Mouse (Mus musculus) heart, embryonic 16.5 days (tissue): ENCODE measurements at regions not wholly inside any gene's neighbourhood (a gene's known extent, or its start where the extent isn't known, plus 50 kb on each side); places are given as distances from the start of the nearest gene placed in this dataset.

ENCODE experiments used
- ATAC-seq: fragments of 200-750 bp; cut with Nextera tagmentation; replicated peaks from 2 replicates; pipeline ENCODE4 v1.8.0; 2017; ENCODE audit warnings: moderate number of reproducible peaks; ENCODE audit not compliant: insufficient read depth, low FRiP score; ENCODE audit errors: extremely low read depth
- H3K27ac ChIP-seq: fragments of 300-500 bp; sonication (generic); 2 replicates; pipeline ENCODE4 v1.5.1; 2014; ENCODE audit warnings: mild to moderate bottlenecking, low read length, control low read depth, moderate library complexity
- H3K27me3 ChIP-seq: fragments of 300-500 bp; sonication (generic); 2 replicates; pipeline ENCODE4 v1.6.1; 2014; ENCODE audit warnings: low read length, mixed read lengths; ENCODE audit not compliant: control insufficient read depth, insufficient read depth
- H3K36me3 ChIP-seq: fragments of 300-500 bp; sonication (generic); 2 replicates; pipeline ENCODE4 v1.6.1; 2014; ENCODE audit not compliant: control insufficient read depth, insufficient read depth
- H3K4me1 ChIP-seq: fragments of 300-500 bp; sonication (generic); 2 replicates; pipeline ENCODE4 v1.6.1; 2014; ENCODE audit warnings: low read length, mixed read lengths; ENCODE audit not compliant: control insufficient read depth, insufficient read depth
- H3K4me2 ChIP-seq: fragments of 300-500 bp; sonication (generic); 2 replicates; pipeline ENCODE4 v1.6.1; 2014; ENCODE audit warnings: low read depth, mild to moderate bottlenecking, control low read depth, low read length
- H3K4me3 ChIP-seq: fragments of 300-500 bp; sonication (generic); 2 replicates; pipeline ENCODE4 v1.5.1; 2014; ENCODE audit warnings: mild to moderate bottlenecking, control low read depth, low read length
- H3K9ac ChIP-seq: fragments of 300-500 bp; sonication (generic); 2 replicates; pipeline ENCODE4 v1.6.1; 2014; ENCODE audit warnings: low read length, control low read depth
- H3K9me3 ChIP-seq: fragments of 300-500 bp; sonication (generic); replicated peaks from 2 replicates; pipeline ENCODE4 v1.6.1; 2016; ENCODE audit warnings: low read length; ENCODE audit not compliant: control insufficient read depth
- WGBS: fragments of 180-500 bp; shearing (Covaris S2); extraction: QIAGEN DNeasy Blood & Tissue Kit; methylation state at CpG from one replicate; pipeline ENCODE4 v1.1.7; 2014; 5-methylcytosine and 5-hydroxymethylcytosine counted together

GRCm38 (mm10) chr9:30824056-30824625, 98.1 kb downstream of the Adamts15 start:
- Histone ChIP-seq H3K9ac (no peak overlapping the region), H3K9me3 (peaks cover 3% of the 10 kb centered on the region; the same call in 1 of the 2 replicates), H3K36me3 (no peaks in the 10 kb centered on the region), H3K4me1 (no peaks in the 10 kb centered on the region), H3K4me3 (no peak overlapping the region), H3K27ac (no peak overlapping the region), H3K27me3 (no peaks in the 10 kb centered on the region), H3K4me2 (no peak overlapping the region)
- no peak for ATAC-seq
- WGBS = 70% methylated on average over 4 of the region's 4 CpGs

- Histone ChIP-seq H3K27me3 (no peaks in the 10 kb centered on the region), H3K9me3 (no peaks in the 10 kb centered on the region; the same call in 1 of the 2 replicates), H3K4me3 (no peak overlapping the region), H3K4me2 (no peak overlapping the region), H3K9ac (no peak overlapping the region), H3K27ac (no peak overlapping the region), H3K36me3 (no peaks in the 10 kb centered on the region), H3K4me1 (no peaks in the 10 kb centered on the region)
- ATAC-seq = no peak
- WGBS = 80% methylated on average over 2 of the region's 2 CpGs
These were observed 101.4 kb downstream of the Adamts15 start for GRCm38 (mm10) chr9:30820806-30821375.

- 58% methylated on average over 4 of the region's 4 CpGs for WGBS
- Histone ChIP-seq H3K27ac (no peak overlapping the region), H3K27me3 (no peaks in the 10 kb centered on the region), H3K4me3 (no peak overlapping the region), H3K36me3 (no peaks in the 10 kb centered on the region), H3K4me2 (no peak overlapping the region), H3K4me1 (peaks cover 18% of the 10 kb centered on the region), H3K9ac (no peak overlapping the region), H3K9me3 (no peaks in the 10 kb centered on the region)
- no peak for ATAC-seq
These were observed 109.0 kb downstream of the Adamts15 start for GRCm38 (mm10) chr9:30813246-30813645.

- ATAC-seq = no peak
- no peak overlapping the region for H3K9ac ChIP-seq
- H3K27ac ChIP-seq = no peak overlapping the region
- WGBS = 3% methylated on average over 1 of the region's 1 CpGs
- H3K27me3 ChIP-seq = no peaks in the 10 kb centered on the region
- no peak overlapping the region for H3K4me2 ChIP-seq
- no peaks in the 10 kb centered on the region for H3K9me3 ChIP-seq
- H3K36me3 ChIP-seq = no peaks in the 10 kb centered on the region
- H3K4me3 ChIP-seq = no peak overlapping the region
- peaks cover 18% of the 10 kb centered on the region for H3K4me1 ChIP-seq
These were observed 111.4 kb downstream of the Adamts15 start for GRCm38 (mm10) chr9:30810843-30811242.

- Histone ChIP-seq H3K4me2 (no peak overlapping the region), H3K27ac (peak overlapping the region; percentile 14; the same call in 1 of the 2 replicates), H3K9ac (no peak overlapping the region), H3K36me3 (no peaks in the 10 kb centered on the region), H3K4me3 (no peak overlapping the region), H3K27me3 (no peaks in the 10 kb centered on the region), H3K4me1 (peaks cover 18% of the 10 kb centered on the region), H3K9me3 (no peaks in the 10 kb centered on the region)
- no peak for ATAC-seq
- WGBS = 75% methylated on average over 4 of the region's 4 CpGs
These were observed 112.0 kb downstream of the Adamts15 start for GRCm38 (mm10) chr9:30810290-30810689.

- no peak overlapping the region for H3K4me3 ChIP-seq
- no peak overlapping the region for H3K9ac ChIP-seq
- peaks cover 18% of the 10 kb centered on the region for H3K4me1 ChIP-seq
- peak overlapping the region; percentile 24; the same call in 1 of the 2 replicates for H3K4me2 ChIP-seq
- H3K27ac ChIP-seq = peak overlapping the region; percentile 53; the same call in 1 of the 2 replicates
- no peaks in the 10 kb centered on the region for H3K27me3 ChIP-seq
- 25% methylated on average over 11 of the region's 11 CpGs for WGBS
- no peaks in the 10 kb centered on the region for H3K36me3 ChIP-seq
- no peaks in the 10 kb centered on the region for H3K9me3 ChIP-seq
- ATAC-seq = peak; percentile 37; the same call in 1 of the 2 replicates
These were observed 113.3 kb downstream of the Adamts15 start for GRCm38 (mm10) chr9:30808863-30809491.

- H3K36me3 ChIP-seq = no peaks in the 10 kb centered on the region
- no peak overlapping the region for H3K4me3 ChIP-seq
- H3K4me2 ChIP-seq = no peak overlapping the region
- ATAC-seq = no peak
- H3K9me3 ChIP-seq = no peaks in the 10 kb centered on the region
- 79% methylated on average over 10 of the region's 10 CpGs for WGBS
- peaks cover 9% of the 10 kb centered on the region for H3K4me1 ChIP-seq
- no peak overlapping the region for H3K9ac ChIP-seq
- no peak overlapping the region for H3K27ac ChIP-seq
- no peaks in the 10 kb centered on the region for H3K27me3 ChIP-seq
These were observed 118.3 kb downstream of the Adamts15 start for GRCm38 (mm10) chr9:30803755-30804532.

GRCm38 (mm10) chr9:30802826-30803225, 119.4 kb downstream of the Adamts15 start:
- H3K4me3 ChIP-seq = no peak overlapping the region
- no peak overlapping the region for H3K4me2 ChIP-seq
- H3K36me3 ChIP-seq = no peaks in the 10 kb centered on the region
- no peaks in the 10 kb centered on the region for H3K27me3 ChIP-seq
- peaks cover 3% of the 10 kb centered on the region; the same call in 1 of the 2 replicates for H3K4me1 ChIP-seq
- ATAC-seq = no peak
- H3K27ac ChIP-seq = no peak overlapping the region
- H3K9ac ChIP-seq = no peak overlapping the region
- H3K9me3 ChIP-seq = no peaks in the 10 kb centered on the region
- WGBS = 68% methylated on average over 3 of the region's 3 CpGs
